Mouse (Mus musculus) heart, embryonic 16.5 days (tissue): ENCODE data around the gene Acvr1. TPM values are rescaled to one million over a fixed set of nuclear protein-coding genes. Genes with fewer than 3 reads are reported as not detected.

Experiments used
- ATAC-seq: fragments of 200-750 bp; cut with Nextera tagmentation; replicated peaks from 2 replicates; pipeline ENCODE4 v1.8.0; 2017; ENCODE audit warnings: moderate number of reproducible peaks; ENCODE audit not compliant: insufficient read depth, low FRiP score; ENCODE audit errors: extremely low read depth
- H3K27ac ChIP-seq: fragments of 300-500 bp; sonication (generic); 2 replicates; pipeline ENCODE4 v1.5.1; 2014; ENCODE audit warnings: mild to moderate bottlenecking, low read length, control low read depth, moderate library complexity
- H3K27me3 ChIP-seq: fragments of 300-500 bp; sonication (generic); 2 replicates; pipeline ENCODE4 v1.6.1; 2014; ENCODE audit warnings: low read length, mixed read lengths; ENCODE audit not compliant: control insufficient read depth, insufficient read depth
- H3K36me3 ChIP-seq: fragments of 300-500 bp; sonication (generic); 2 replicates; pipeline ENCODE4 v1.6.1; 2014; ENCODE audit not compliant: control insufficient read depth, insufficient read depth
- H3K4me1 ChIP-seq: fragments of 300-500 bp; sonication (generic); 2 replicates; pipeline ENCODE4 v1.6.1; 2014; ENCODE audit warnings: low read length, mixed read lengths; ENCODE audit not compliant: control insufficient read depth, insufficient read depth
- H3K4me2 ChIP-seq: fragments of 300-500 bp; sonication (generic); 2 replicates; pipeline ENCODE4 v1.6.1; 2014; ENCODE audit warnings: low read depth, mild to moderate bottlenecking, control low read depth, low read length
- H3K4me3 ChIP-seq: fragments of 300-500 bp; sonication (generic); 2 replicates; pipeline ENCODE4 v1.5.1; 2014; ENCODE audit warnings: mild to moderate bottlenecking, control low read depth, low read length
- H3K9ac ChIP-seq: fragments of 300-500 bp; sonication (generic); 2 replicates; pipeline ENCODE4 v1.6.1; 2014; ENCODE audit warnings: low read length, control low read depth
- H3K9me3 ChIP-seq: fragments of 300-500 bp; sonication (generic); replicated peaks from 2 replicates; pipeline ENCODE4 v1.6.1; 2016; ENCODE audit warnings: low read length; ENCODE audit not compliant: control insufficient read depth
- WGBS: fragments of 180-500 bp; shearing (Covaris S2); extraction: QIAGEN DNeasy Blood & Tissue Kit; methylation state at CpG from one replicate; pipeline ENCODE4 v1.1.7; 2014; 5-methylcytosine and 5-hydroxymethylcytosine counted together
- polyA plus RNA-seq: library from polyadenylated mRNA; unstranded; fragments of >200 nt; fragmentation: Nextera tagmentation; extraction: Ambion mirVana; gene quantifications from 2 replicates; pipeline ENCODE4 v1.2.1, GENCODE M21; 2015

The Acvr1 gene
- polyA plus RNA-seq, 1 experiment from 2014 or later, result 8.0 TPM

DNA sequence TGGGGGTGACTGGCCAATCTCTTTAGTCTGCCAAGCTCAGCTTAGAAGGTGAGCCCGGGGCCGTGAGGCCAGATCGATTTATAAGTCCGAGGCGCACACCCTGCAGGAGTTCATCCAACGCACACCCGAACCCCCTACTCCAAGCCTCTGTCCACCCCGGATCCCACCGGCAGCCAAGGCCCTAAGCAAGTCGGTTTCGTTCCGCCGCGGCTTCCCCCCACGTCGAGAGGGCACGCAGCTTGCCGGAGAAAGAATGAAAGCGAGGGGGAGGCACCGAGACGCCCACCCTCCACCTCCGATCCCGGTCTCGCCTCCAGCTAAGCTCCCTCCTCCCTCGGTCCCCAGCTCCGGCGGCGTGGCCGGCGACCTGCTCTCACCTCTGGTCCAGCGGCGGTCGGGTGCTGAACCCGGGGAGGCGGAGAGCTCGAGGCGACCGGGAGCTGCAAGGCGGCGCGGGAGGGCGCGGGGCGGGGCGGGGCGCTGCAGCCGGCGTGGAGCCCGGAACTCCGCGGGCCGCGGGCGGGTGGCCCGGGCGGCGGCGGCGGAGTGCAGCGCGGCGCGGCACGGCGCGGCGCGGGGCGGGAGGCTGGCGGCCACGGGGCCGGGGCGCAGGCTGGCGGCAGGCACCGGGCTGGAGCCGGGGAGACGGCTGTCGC, 419 bp downstream of the Acvr1 start:
- H3K27ac ChIP-seq, result peak overlapping the region; percentile 98
- H3K9me3 ChIP-seq, result no peaks in the 10 kb centered on the region
- ATAC-seq, result peak; percentile 22
- H3K36me3 ChIP-seq, result no peaks in the 10 kb centered on the region
- WGBS, result under 1% methylated on average over 57 of the region's 78 CpGs
- peaks cover 47% of the 10 kb centered on the region for H3K4me1 ChIP-seq
- H3K4me3 ChIP-seq, result peak overlapping the region; percentile 96
- H3K4me2 ChIP-seq, result peak overlapping the region; percentile 83
- H3K9ac ChIP-seq, result peak overlapping the region; percentile 96
- no peaks in the 10 kb centered on the region for H3K27me3 ChIP-seq

DNA sequence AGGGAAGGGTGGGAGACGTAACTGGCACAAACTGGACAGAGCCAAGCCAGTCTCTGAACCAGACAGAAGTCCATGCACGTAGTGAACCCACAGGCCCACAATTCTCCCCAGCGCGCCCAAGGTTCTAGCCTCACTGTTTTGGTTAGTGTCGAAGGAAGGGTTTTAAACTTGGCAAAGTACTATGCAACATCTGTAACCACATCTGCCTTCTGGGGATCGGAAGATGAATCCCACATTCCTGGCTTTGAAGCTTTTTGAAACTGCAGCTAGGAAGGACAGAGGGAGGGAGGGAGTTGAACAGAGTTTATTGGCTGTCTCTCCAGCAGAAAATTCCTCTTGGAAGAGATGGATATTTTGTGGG, 928 bp downstream of the Acvr1 start:
- Histone ChIP-seq H3K4me1 (peaks cover 47% of the 10 kb centered on the region), H3K27me3 (no peaks in the 10 kb centered on the region), H3K4me3 (peak overlapping the region; percentile 96), H3K4me2 (peak overlapping the region; percentile 83), H3K27ac (peak overlapping the region; percentile 98), H3K36me3 (no peaks in the 10 kb centered on the region), H3K9ac (peak overlapping the region; percentile 96), H3K9me3 (no peaks in the 10 kb centered on the region)
- no peak; the same call in 1 of the 2 replicates for ATAC-seq
- WGBS, result 5% methylated on average over 6 of the region's 6 CpGs

DNA sequence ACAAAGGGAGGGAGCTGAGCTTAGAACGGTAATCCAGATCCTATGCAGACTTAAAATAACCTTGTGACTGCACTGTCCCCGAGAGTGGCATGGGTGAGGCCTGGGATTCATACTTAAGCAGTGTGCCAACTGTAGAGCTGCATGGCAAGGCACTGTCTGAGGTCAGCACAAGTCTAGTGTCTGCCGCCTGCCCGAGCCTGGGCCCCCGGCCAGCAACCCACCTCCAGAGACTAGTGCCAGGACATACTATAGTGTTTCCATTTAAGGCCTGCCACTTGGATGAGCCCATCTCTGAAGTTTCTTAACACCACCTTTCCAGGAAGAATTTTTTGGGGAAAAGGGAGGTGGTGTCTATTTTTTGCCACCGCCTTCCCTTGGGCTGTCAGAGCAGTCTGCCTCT, 1.7 kb downstream of the Acvr1 start:
- H3K4me1 ChIP-seq, result peaks cover 45% of the 10 kb centered on the region
- no peaks in the 10 kb centered on the region for H3K27me3 ChIP-seq
- H3K36me3 ChIP-seq, result no peaks in the 10 kb centered on the region
- H3K4me3 ChIP-seq, result peak overlapping the region; percentile 96
- peak overlapping the region; percentile 96 for H3K9ac ChIP-seq
- 22% methylated on average over 6 of the region's 6 CpGs for WGBS
- H3K9me3 ChIP-seq, result no peaks in the 10 kb centered on the region
- ATAC-seq, result peak; percentile 53
- peak overlapping the region; percentile 98 for H3K27ac ChIP-seq
- peak overlapping the region; percentile 83 for H3K4me2 ChIP-seq

DNA sequence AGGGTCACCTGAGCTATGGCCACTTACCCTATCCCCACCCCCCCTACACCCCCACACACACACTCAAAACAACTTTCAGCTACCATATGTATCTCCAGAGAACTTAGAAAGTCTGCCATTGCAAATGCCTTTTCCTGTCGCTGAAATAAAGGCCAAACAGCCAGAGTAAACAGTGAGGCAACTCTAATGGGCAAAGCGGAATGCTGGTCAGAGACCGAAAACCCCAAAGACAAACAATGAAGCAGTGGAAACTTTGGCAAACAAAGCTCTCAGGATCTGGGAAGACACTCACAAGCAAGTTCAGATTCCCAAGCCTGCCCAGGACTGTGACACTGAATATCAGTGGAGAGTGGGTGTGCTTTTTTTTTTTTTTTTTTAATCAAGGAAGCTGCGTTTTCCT, 4.8 kb downstream of the Acvr1 start:
- ATAC-seq, result no peak
- Histone ChIP-seq H3K36me3 (no peaks in the 10 kb centered on the region), H3K4me2 (no peak overlapping the region), H3K9ac (no peak overlapping the region), H3K4me3 (no peak overlapping the region), H3K9me3 (no peaks in the 10 kb centered on the region), H3K27me3 (no peaks in the 10 kb centered on the region), H3K4me1 (peaks cover 32% of the 10 kb centered on the region), H3K27ac (no peak overlapping the region)
- WGBS, result 56% methylated on average over 4 of the region's 4 CpGs

DNA sequence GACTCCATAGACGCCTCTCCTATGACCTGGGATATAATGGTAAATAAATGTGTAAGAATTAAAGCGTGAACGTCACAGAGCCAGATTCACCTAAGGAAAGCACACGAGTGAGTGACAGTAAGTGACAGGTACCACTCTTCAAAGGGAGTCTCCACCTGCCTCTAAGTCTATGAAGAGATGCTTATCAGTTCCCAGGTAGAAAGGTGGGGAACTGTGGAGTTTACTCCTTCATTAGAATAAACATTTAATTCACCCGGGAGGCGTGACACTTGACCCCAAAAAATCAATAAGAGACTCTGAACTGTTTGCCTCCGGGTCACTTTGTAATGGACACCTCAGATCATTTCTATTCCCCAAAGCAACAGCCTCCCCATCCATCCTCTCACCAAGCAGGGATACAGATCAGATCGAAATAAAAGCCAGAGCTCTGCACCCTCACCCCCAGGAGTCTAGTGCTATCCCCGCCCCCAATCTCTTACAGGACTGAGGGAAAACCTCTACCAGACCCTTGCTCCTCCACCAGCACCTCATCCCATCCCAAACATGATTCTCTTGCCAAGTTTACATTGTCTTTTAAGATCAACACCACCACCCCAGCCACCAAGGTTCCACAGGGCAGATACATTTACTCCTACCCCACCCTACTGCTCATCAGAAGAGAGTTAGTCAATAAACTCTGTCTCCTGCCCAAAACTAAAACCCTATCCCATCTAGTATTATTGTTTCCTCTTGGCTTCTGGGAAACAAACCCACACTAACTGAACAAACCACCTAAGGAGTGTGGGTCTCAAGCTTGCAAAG, 9.7 kb downstream of the Acvr1 start:
- Histone ChIP-seq H3K9me3 (no peaks in the 10 kb centered on the region), H3K9ac (no peak overlapping the region), H3K4me3 (no peak overlapping the region), H3K27me3 (no peaks in the 10 kb centered on the region), H3K36me3 (no peaks in the 10 kb centered on the region), H3K27ac (no peak overlapping the region), H3K4me1 (peaks cover 23% of the 10 kb centered on the region), H3K4me2 (no peak overlapping the region)
- 68% methylated on average over 9 of the region's 9 CpGs for WGBS
- no peak; the same call in 1 of the 2 replicates for ATAC-seq

DNA sequence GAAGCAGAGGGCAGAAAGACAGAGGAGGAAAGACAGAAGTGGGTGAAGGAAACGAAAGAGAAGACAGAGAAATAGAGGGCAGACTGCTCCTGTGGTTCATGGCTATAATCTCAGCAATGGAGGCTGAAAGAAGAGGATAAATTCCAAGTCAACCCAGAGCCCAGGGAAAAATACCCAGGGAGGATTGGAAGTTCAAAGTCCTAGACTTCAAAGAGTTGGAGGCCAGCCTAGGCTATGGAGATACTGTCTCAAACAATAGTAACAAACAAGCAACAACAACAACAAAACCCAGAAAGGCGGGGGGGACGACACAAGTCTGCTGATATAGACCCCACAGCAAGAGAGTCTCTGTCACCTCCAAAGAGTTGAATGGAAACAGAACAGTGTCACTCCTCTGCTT, 14.7 kb downstream of the Acvr1 start:
- Histone ChIP-seq H3K4me1 (peaks cover 52% of the 10 kb centered on the region), H3K4me2 (no peak overlapping the region), H3K27ac (no peak overlapping the region), H3K4me3 (no peak overlapping the region), H3K9me3 (no peaks in the 10 kb centered on the region), H3K27me3 (no peaks in the 10 kb centered on the region), H3K36me3 (no peaks in the 10 kb centered on the region), H3K9ac (no peak overlapping the region)
- 54% methylated on average over 3 of the region's 3 CpGs for WGBS
- ATAC-seq, result no peak

DNA sequence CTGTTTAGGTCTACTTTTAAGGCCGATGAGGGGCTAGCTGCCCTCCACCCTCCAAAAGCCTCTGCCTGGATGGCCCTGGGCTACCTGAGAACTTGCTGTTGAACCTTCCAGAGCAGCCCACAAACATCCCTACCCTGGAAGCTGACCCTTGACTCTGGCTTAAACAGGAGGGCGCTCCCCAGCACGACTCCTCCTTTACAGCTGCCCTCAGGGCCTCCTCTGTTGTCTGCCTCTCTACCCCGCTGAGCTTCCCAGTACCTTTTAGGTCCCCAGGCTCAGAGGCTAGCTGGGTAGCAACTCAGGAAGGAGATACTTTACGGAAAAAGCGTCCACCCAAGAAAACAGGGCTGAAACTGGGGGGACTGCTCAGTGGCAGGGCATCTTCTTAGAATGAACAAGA, 15.1 kb downstream of the Acvr1 start:
- Histone ChIP-seq H3K9ac (peak overlapping the region; percentile 10; the same call in 1 of the 2 replicates), H3K4me3 (no peak overlapping the region), H3K4me1 (peaks cover 52% of the 10 kb centered on the region), H3K4me2 (no peak overlapping the region), H3K27ac (no peak overlapping the region), H3K9me3 (no peaks in the 10 kb centered on the region), H3K27me3 (no peaks in the 10 kb centered on the region), H3K36me3 (no peaks in the 10 kb centered on the region)
- WGBS, result 51% methylated on average over 6 of the region's 6 CpGs
- no peak for ATAC-seq

DNA sequence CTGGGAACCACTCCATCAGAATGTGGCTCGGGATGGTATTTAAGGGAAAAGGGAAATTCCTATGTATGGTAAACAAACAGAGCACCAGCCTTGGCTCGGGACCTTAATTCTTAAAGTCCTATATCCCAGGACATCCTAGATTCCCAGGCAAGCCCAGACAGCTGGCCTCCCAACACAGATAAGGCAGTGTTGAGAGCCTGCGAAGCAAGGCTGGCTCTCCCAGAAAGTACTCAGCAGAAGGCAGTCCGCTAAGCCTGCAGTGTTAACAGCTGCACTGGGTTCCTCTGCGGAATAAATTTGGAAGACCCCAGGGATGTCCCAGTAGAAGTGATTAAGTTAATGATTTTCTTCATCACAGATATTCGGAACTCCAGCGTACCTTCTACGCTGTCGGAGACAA, 16.5 kb downstream of the Acvr1 start:
- Histone ChIP-seq H3K4me2 (peak overlapping the region; percentile 28), H3K27me3 (no peaks in the 10 kb centered on the region), H3K27ac (no peak overlapping the region), H3K9me3 (no peaks in the 10 kb centered on the region), H3K9ac (no peak overlapping the region), H3K4me1 (peaks cover 49% of the 10 kb centered on the region), H3K4me3 (no peak overlapping the region), H3K36me3 (no peaks in the 10 kb centered on the region)
- peak; percentile 57; the same call in 1 of the 2 replicates for ATAC-seq
- 33% methylated on average over 9 of the region's 9 CpGs for WGBS

DNA sequence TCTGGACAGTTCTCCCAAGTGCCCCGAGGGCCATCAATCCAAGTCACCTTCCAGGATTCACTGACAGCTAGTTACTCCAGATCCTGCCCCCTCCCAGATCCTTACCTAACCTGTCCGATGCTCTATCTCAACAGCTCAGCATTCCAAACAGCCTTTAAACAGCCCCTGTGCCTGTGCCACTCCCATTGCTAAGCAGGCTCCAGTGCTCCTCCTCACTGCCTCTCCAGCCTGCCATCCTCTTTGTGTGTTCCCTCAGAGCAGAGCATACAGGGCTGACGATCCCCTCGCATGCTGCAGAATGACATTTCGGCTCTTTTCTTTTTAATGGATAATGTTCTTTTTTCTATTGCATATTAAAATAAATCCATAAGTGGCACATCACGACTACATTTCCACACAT, 17.0 kb downstream of the Acvr1 start:
- no peaks in the 10 kb centered on the region for H3K36me3 ChIP-seq
- H3K27ac ChIP-seq, result no peak overlapping the region
- WGBS, result 28% methylated on average over 6 of the region's 6 CpGs
- H3K4me3 ChIP-seq, result no peak overlapping the region
- ATAC-seq, result no peak
- peaks cover 50% of the 10 kb centered on the region for H3K4me1 ChIP-seq
- H3K27me3 ChIP-seq, result no peaks in the 10 kb centered on the region
- no peak overlapping the region for H3K9ac ChIP-seq
- H3K9me3 ChIP-seq, result no peaks in the 10 kb centered on the region
- H3K4me2 ChIP-seq, result peak overlapping the region; percentile 28; the same call in 1 of the 2 replicates
